26 mouse cellular contexts compared by ENCODE assay signal in the genomic region with DNA sequence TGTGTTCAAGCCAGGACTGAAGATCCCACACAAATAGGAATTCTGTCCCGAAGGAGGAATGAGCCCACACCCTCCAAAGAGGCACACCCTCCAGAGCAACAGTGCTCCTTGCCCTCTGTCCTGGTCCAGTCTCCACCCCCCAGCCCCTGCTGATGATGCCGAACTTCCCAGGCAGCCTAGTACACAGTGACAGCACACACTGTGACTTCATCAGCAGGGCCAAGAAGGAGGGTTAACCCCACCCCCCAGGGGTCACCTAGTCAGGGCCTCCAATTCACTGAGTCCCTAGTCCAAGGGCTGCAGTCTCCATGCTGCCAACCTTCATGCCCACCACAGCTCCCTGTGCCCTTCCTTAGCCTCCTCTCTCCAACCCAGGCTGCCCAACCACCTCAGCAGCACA.
DNase-seq lines count a peak whose midpoint lies in the region; ATAC-seq and TF ChIP-seq lines count a peak whose summit lies in the region.
"Had no signal": no experiment of that assay in that cellular context is flagged by ENCODE, and none has a peak within 500 bp of the region (broad histone marks: within the 10 kb centered on the region; RNA-seq: fewer than 3 reads in every experiment).

No protein-coding gene starts in this region.

- WGBS in kidney, embryonic 16.5 days, result 71% methylated on average over 2 of the region's 2 CpGs
- 45% methylated on average over 2 of the region's 2 CpGs for WGBS in stomach, postnatal 0 days

- TF ChIP-seq CTCF in gastrocnemius, adult 2 months (IDR thresholded peaks at IDR 0.05), result no peak
- no peak for TF ChIP-seq CTCF in stomach, postnatal 0 days (IDR thresholded peaks at IDR 0.05; ENCODE audit: low read depth)

- H3K9ac ChIP-seq in kidney, embryonic 16.5 days (replicated peaks; ENCODE audit: low read length), result no peak overlapping the region
- no peak overlapping the region for H3K9ac ChIP-seq in stomach, postnatal 0 days (ENCODE audit: low read length)
- H3K9ac ChIP-seq: forebrain, embryonic 15.5 days; heart, embryonic 15.5 days; hindbrain, embryonic 13.5 days; liver, embryonic 14.5 days; lung, embryonic 14.5 days; midbrain, embryonic 15.5 days; neural tube, embryonic 12.5 days had no signal

- no peaks in the 10 kb centered on the region for H3K27me3 ChIP-seq in kidney, embryonic 16.5 days (ENCODE audit: insufficient read depth, low read length)
- peaks cover 20% of the 10 kb centered on the region for H3K27me3 ChIP-seq in megakaryocyte, embryonic 14.5 days (replicated peaks)
- no peaks in the 10 kb centered on the region for H3K27me3 ChIP-seq in stomach, postnatal 0 days (ENCODE audit: control insufficient read depth, insufficient read depth, low read length)
- H3K27me3 ChIP-seq: forebrain, embryonic 15.5 days; heart, embryonic 15.5 days; midbrain, embryonic 15.5 days; neural tube, embryonic 12.5 days; Patski had no signal

- no peak overlapping the region for H3K4me3 ChIP-seq in gastrocnemius, adult 2 months
- H3K4me3 ChIP-seq in kidney, embryonic 16.5 days (ENCODE audit: low read length), result no peak overlapping the region
- H3K4me3 ChIP-seq in megakaryocyte, embryonic 14.5 days (replicated peaks), result peak overlapping the region; percentile 42
- no peak overlapping the region for H3K4me3 ChIP-seq in stomach, postnatal 0 days (ENCODE audit: low read depth, low read length)
- H3K4me3 ChIP-seq: forebrain, embryonic 15.5 days; heart, embryonic 10.5 days; heart, embryonic 15.5 days; hindbrain, embryonic 13.5 days; midbrain, embryonic 15.5 days; neural tube, embryonic 12.5 days had no signal

- no peaks in the 10 kb centered on the region for H3K9me3 ChIP-seq in kidney, embryonic 16.5 days (ENCODE audit: low read length)
- no peaks in the 10 kb centered on the region for H3K9me3 ChIP-seq in megakaryocyte, embryonic 14.5 days
- no peaks in the 10 kb centered on the region for H3K9me3 ChIP-seq in stomach, postnatal 0 days (ENCODE audit: control insufficient read depth, low read length)
- H3K9me3 ChIP-seq: forebrain, embryonic 15.5 days; heart, embryonic 10.5 days; heart, embryonic 15.5 days; hindbrain, embryonic 13.5 days; midbrain, embryonic 15.5 days; neural tube, embryonic 12.5 days had no signal

- no peak for DNase-seq in gastrocnemius, adult 2 months
- DNase-seq in gastrocnemius, postnatal 25 days, result no peak
- DNase-seq in kidney, postnatal 36 days, result peak; percentile 39 to 40
- peak; percentile 40 for DNase-seq in stomach, postnatal 0 days (ENCODE audit: low spot score)
- no peak for DNase-seq in thymus, postnatal 25 days
- DNase-seq: adrenal gland, postnatal 14 days; cerebellum, adult 11 months; cerebellum, adult 9-10 months; cerebellum, postnatal 36 days; heart, postnatal 4 days; kidney, adult 18-20 months; kidney, postnatal 10 days; liver; lung, embryonic 14.5 days; right cerebral cortex, postnatal 4 days had no signal

- ATAC-seq in kidney, embryonic 16.5 days (ENCODE audit: low FRiP score, low TSS enrichment), result no peak
- no peak for ATAC-seq in megakaryocyte, adult 5-6 weeks (ENCODE audit: poor library complexity, severe bottlenecking)
- peak; percentile 47 for ATAC-seq in stomach, postnatal 0 days (ENCODE audit: low FRiP score, low TSS enrichment)
- ATAC-seq: forebrain, embryonic 15.5 days; midbrain, embryonic 15.5 days had no signal

- TF ChIP-seq EP300 in stomach, postnatal 0 days (optimal IDR thresholded peaks at IDR 0.05), result no peak

- intact Hi-C loops in gastrocnemius, adult 2 months (cut with DNase I), result no loop called here

- peaks cover 38% of the 10 kb centered on the region for H3K4me1 ChIP-seq in kidney, embryonic 16.5 days (ENCODE audit: insufficient read depth, low read length)
- peaks cover 7% of the 10 kb centered on the region; the same call in 1 of the 2 replicates for H3K4me1 ChIP-seq in megakaryocyte, embryonic 14.5 days
- 0 out of 2 replicates have a peak, but pooled peaks cover 7% of the 10 kb centered on the region for H3K4me1 ChIP-seq in stomach, postnatal 0 days (replicated peaks; ENCODE audit: control insufficient read depth, insufficient read depth)

- peak overlapping the region; percentile 48 for H3K27ac ChIP-seq in gastrocnemius, adult 2 months
- no peak overlapping the region for H3K27ac ChIP-seq in kidney, embryonic 16.5 days (ENCODE audit: low read length)
- no peak overlapping the region for H3K27ac ChIP-seq in stomach, postnatal 0 days (replicated peaks)
- H3K27ac ChIP-seq: forebrain, embryonic 15.5 days; heart, embryonic 10.5 days; heart, embryonic 15.5 days; hindbrain, embryonic 13.5 days; liver, embryonic 14.5 days; midbrain, embryonic 15.5 days; neural tube, embryonic 12.5 days had no signal

- no peak overlapping the region for H3K4me2 ChIP-seq in kidney, embryonic 16.5 days (replicated peaks; ENCODE audit: low read depth, low read length)
- H3K4me2 ChIP-seq in stomach, postnatal 0 days (replicated peaks; ENCODE audit: low read depth), result no peak overlapping the region
- H3K4me2 ChIP-seq: forebrain, embryonic 15.5 days; heart, embryonic 15.5 days; hindbrain, embryonic 13.5 days; lung, embryonic 14.5 days; midbrain, embryonic 15.5 days; neural tube, embryonic 12.5 days had no signal

- H3K36me3 ChIP-seq in kidney, embryonic 16.5 days (ENCODE audit: insufficient read depth, low read length), result peaks cover 18% of the 10 kb centered on the region
- no peaks in the 10 kb centered on the region for H3K36me3 ChIP-seq in megakaryocyte, embryonic 14.5 days (replicated peaks; ENCODE audit: low read length)
- H3K36me3 ChIP-seq in stomach, postnatal 0 days (ENCODE audit: control insufficient read depth, insufficient read depth, low read length), result 0 out of 2 replicates have a peak, but pooled peaks cover 3% of the 10 kb centered on the region
- H3K36me3 ChIP-seq: forebrain, embryonic 15.5 days; hindbrain, embryonic 13.5 days; midbrain, embryonic 15.5 days; neural tube, embryonic 12.5 days had no signal

Comparison
In these comparisons a context has a peak if more than half of its experiments do, and no peak if none do; other contexts are left out.
1. DNase-seq: peak in kidney, postnatal 36 days (2 of 2) and stomach, postnatal 0 days (single experiment); none in gastrocnemius, adult 2 months (single experiment), gastrocnemius, postnatal 25 days (single experiment) and thymus, postnatal 25 days (single experiment).